ENCODE assay signal across 18 mouse cellular contexts in genomic region chr16:93110912-93111311, GRCm38 (mm10).
"Had no signal": no experiment of that assay in that cellular context is flagged by ENCODE, and none has a peak within 500 bp of the region (broad histone marks: within the 10 kb centered on the region; RNA-seq: fewer than 3 reads in every experiment).

No protein-coding gene starts in this region.

- H3K9me3 ChIP-seq: lung, embryonic 15.5 days; midbrain, embryonic 13.5 days; midbrain, embryonic 15.5 days; neural tube, embryonic 13.5 days had no signal

- H3K4me1 ChIP-seq: lung, embryonic 15.5 days; midbrain, embryonic 13.5 days; midbrain, embryonic 15.5 days; neural tube, embryonic 13.5 days had no signal

- H3K27ac ChIP-seq: lung, embryonic 15.5 days; macrophage; midbrain, embryonic 13.5 days; midbrain, embryonic 15.5 days; neural tube, embryonic 13.5 days had no signal

- DNase-seq: liver, postnatal 0 days; lung, adult 2 months; lung, postnatal 14 days; lung, postnatal 36 days; right cerebral cortex, postnatal 25 days; right cerebral cortex, postnatal 4 days; spleen, adult 18-20 months; thymus, adult 18-20 months; thymus, postnatal 14 days; thymus, postnatal 36 days had no signal

- H3K4me3 ChIP-seq: lung, embryonic 15.5 days; megakaryocyte, embryonic 14.5 days; midbrain, embryonic 13.5 days; midbrain, embryonic 15.5 days; neural tube, embryonic 13.5 days had no signal

- H3K36me3 ChIP-seq: lung, embryonic 15.5 days; midbrain, embryonic 13.5 days; midbrain, embryonic 15.5 days; neural tube, embryonic 13.5 days had no signal

- H3K4me2 ChIP-seq: lung, embryonic 15.5 days; midbrain, embryonic 11.5 days; midbrain, embryonic 13.5 days; midbrain, embryonic 15.5 days; neural tube, embryonic 13.5 days had no signal

- ATAC-seq: liver, postnatal 0 days; lung, postnatal 0 days; midbrain, embryonic 13.5 days; midbrain, embryonic 15.5 days had no signal

- H3K27me3 ChIP-seq: lung, embryonic 15.5 days; midbrain, embryonic 13.5 days; midbrain, embryonic 15.5 days; neural tube, embryonic 13.5 days had no signal

- H3K9ac ChIP-seq: liver, postnatal 0 days; lung, embryonic 15.5 days; midbrain, embryonic 13.5 days; midbrain, embryonic 15.5 days; neural tube, embryonic 13.5 days had no signal
